Mouse (Mus musculus): Measurements from ENCODE around the gene Olfr763.
A peak's percentile ranks its signal among the peaks of the same experiment; 100 is the strongest.
"Not testable (repeated sequence)": the region's sequence is repeated elsewhere in the genome, so short reads cannot be mapped to it uniquely, and the experiment has no call there.

The Olfr763 gene

DNA sequence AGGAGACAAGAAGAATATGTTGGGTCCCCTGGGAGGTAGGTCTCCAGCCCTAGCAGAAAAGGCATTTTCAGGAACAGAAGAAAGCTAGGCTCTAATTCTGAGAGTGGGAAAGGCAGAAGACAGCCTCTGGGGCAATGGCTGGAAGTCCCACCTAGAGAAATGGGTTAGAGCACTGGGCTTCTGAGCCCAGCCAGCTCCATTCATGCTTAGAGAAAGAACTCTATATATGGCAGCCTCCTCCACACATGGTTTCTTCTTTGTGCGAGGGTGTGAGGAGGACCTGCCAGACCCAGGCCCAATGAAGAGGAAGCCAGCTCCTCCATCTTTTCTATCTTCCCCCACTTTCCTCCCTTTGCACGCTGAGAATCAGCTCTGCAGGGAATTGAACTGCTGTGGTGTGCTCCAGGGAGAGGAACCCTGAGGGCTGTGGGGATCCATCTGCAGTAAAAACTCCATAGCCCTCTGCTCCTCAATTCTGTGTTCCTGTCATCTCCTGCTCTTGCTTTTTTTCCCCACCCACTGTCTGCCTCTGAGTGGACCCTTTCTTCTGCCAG lies at the start of gene Olfr763:
Gene Olfr763 (plus strand): TSS at position 504 of the 554 bp plus-strand sequence.
- DNase-seq (ENCODE audit: low spot score), result no peak

DNA sequence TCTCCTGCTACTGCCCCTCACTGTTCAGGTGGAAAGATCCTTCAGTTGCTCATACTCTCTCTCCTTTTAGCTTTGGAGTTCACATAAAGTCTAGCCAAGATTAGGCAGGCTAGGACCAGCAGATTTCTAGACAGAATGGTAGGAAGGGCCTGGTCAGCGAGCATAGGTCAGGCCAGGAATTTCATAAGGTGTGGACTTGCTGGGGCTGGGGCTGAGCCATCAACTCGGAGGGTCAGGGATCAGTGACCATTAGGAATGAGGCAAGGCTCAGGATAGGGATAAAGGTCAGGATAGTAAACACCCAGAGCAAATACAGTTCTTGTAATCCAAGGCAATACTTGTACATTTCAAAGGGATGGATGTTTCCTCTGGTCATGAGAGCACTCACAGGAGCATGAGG lies 45.6 kb upstream of the Olfr763 start:
- no peak for DNase-seq (ENCODE audit: low spot score)

DNA sequence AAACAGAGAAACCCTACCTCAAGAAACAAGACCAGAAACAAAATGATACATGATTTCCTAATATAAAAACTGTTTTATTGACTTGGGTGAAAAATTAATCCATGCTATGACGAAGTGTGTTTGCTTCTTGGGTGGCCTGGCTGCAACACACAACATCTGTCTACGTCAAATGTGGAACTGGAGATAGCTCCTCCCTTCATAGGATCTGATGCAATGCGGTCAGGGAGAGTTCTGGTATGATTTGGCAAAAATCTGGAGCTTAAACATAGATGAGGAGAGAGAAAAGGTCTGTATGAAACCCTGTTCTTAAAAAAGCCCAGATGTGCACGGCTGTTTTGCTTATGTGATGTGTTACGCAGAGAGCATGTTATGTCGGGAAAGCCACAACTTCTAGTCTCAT lies 44.7 kb upstream of the Olfr763 start:
- no peak for DNase-seq (ENCODE audit: low spot score)

DNA sequence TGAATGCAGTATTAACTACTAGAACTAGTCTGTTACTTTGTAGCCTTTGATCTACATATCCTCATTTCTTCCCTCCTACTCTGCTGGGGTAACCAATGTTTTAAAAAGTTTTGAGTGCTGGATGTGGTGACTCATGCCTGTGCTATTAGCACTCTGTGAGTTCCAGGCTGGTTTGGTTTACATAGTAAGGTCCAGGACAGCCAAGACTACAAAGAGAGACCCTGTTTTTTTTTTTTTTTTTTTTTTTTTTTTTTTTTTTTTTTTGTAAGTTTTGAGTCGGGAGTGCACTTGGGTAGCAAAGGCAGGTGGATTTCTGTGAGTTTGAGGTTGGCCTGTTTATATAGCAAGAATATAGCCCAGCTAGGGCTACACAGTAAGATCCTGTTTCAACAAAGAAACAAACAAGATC lies 42.2 kb upstream of the Olfr763 start:
- no peak for DNase-seq (ENCODE audit: low spot score)

DNA sequence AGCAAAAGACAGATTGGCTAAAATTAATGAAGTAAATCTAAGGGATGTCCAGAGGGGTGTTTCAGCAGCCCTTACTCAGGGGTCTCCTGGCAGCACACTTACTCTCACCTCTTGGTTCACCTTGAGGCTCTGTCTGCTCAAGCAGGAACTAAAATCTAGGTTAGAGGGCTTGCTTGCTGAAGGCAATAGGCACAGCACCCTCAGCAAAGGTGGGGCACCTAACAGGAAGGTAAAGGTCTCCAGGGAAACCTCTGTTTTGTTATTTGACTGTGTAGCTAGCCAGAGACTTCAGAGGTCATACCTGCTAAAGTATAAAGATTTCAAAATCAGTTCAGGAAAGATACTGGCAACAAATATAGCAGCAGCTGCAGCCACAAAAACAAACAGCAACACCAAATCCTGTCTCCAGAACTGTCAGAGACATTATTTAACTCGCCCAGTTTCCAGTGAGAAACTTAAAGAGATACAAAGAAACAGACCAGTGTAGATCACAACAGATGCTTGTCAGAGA lies 39.8 kb upstream of the Olfr763 start:
- no peak for DNase-seq (ENCODE audit: low spot score)

DNA sequence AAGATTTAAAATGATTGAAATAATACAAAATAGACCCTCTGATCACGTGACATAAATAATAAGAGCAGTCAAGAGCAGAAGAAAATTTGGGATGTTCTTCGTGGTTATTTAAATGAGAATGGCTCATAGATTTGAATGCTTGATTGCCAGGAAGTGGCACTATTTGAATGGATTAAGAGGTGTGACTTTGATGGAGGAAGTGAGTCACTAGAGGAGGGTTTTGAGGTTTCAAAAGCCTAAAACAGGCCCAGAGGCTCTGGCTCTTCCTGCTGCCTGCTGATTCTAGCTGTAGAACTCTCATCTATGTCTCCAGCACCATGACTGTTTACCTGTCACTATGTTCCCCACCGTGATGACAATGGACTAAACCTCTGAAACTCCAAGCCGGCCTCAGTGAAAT lies 37.8 kb upstream of the Olfr763 start:
- DNase-seq (ENCODE audit: low spot score), result no peak

DNA sequence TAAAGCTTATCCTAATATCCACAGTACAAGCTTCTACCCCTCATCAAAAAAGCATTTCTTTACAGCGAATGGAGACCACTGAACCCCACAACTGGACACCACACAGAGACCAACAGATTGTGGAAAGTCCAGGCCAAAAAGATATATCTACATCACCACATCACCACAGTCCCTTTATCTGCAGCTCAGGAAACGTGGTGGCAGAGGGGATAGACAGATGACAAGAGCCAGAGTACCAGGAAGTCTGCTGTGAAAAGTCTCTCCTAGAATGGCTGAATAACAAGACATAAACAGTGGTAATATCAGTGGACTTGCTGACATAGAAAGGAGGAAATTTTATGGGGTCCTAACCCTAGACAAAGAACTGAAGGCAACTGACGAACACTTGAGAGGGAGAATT lies 34.2 kb upstream of the Olfr763 start:
- DNase-seq (ENCODE audit: low spot score), result no peak

DNA sequence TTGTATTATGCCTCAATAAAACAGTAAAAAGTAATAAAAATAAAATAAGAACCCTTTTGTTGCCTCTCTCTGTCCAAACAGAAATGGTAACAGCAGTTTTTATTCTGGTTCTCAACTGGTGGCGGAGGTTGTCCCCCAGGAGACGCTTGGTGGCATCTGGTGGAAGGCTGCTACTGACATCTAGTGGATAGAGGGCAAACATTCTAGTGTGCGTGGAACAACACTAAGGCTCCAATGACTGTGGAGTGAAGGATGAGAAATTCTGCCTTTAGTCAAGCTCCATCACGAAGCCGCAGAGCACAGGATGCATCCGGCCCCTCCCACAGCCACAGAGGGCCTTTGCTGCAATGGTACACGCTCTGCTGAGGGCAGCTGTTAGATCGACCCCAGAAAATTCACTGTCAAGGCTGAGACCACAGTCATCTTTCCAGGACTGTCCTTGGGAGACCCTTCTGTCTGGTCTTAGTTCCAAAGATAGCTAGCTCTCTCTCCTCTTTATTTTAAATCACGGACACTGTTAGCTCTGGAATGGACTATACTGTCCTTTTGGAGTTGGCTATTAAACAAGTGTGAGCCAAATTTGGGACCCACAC lies 33.0 kb upstream of the Olfr763 start:
- DNase-seq (ENCODE audit: low spot score), result peak; percentile 91

DNA sequence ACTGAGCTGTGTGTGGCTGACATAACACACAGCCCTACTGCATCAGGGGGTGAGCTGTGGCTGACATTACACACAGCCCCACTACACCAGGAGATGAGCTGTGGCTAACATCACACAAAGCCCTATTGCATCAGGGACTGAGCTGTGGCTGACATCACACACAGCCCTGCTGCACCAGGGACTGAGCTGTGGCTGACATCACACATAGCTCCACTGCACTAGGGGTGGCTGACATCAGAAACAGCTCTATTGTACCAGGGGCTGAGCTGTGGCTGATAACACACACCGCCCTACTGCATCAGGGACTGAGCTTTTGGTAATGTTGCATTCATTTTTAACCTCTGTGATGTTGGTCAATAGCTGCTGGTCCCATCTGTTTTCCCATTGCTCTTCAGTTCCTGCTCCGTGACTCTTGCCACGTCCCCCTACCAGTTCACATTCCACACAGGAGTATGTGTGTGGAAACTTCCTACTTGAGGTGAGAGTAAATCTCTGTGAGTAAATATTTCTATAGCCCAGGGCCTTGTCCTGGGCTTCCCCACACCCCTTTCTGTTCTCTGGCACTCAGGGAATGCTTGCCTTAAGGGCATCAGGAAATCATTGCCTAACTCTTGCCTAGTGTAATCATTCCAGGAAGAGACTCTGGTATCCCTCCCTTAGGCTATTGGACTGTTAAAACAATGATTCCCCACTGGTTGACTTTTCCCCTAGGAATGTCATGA lies 29.8 kb upstream of the Olfr763 start:
- peak; percentile 42 for DNase-seq (ENCODE audit: low spot score)

DNA sequence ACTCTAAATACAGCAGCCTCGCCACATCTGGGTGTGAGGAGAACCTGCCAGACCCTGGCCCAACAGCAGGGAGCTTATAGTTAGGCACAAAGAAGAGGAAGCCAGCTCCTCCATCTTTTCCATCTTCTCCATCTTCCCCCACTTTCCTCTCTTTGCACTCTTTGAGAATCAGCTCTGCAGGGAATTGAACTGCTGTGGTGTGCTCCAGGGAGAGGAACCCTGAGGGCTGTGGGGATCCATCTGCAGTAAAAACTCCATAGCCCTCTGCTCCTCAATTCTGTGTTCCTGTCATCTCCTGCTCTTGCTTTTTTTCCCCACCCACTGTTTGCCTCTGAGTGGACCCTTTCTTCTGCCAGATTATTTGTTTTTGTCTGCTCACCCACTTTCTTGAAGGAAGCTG lies 21.5 kb upstream of the Olfr763 start, which contains the start of gene Olfr9:
Gene Olfr9 (plus strand): TSS at position 301 of the 400 bp plus-strand sequence.
- DNase-seq (ENCODE audit: low spot score), result not testable (repeated sequence)

DNA sequence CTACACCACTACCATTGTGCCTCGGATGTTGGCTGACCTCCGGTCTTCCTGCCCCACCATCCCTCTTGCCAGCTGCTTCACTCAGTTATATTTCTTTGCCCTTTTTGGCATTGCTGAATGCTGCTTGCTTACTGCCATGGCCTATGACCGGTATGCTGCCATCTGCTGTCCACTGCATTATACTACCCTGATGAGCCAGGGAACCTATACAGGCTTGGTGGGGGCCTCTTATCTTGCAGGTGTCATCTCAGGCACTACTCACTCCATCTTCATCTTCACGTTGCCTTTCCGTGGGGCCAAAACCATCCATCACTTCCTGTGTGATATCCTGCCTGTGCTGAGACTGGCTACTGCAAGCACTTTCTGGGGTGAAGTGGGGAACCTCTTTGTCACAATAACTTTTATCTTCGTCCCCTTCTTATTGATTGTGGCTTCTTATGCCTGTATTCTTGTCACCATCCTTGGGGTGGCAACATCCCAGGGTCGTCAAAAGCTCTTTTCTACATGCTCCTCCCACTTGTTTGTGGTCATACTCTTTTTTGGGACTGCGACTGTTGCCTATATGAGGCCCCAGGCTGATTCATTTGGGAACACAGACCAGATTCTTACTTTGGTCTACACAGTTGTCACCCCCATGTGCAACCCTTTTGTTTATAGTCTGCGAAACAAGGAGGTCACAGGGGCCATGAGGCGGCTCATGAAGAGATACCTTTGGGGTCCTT lies 20.3 kb upstream of the Olfr763 start:
- not testable (repeated sequence) for DNase-seq (ENCODE audit: low spot score)

DNA sequence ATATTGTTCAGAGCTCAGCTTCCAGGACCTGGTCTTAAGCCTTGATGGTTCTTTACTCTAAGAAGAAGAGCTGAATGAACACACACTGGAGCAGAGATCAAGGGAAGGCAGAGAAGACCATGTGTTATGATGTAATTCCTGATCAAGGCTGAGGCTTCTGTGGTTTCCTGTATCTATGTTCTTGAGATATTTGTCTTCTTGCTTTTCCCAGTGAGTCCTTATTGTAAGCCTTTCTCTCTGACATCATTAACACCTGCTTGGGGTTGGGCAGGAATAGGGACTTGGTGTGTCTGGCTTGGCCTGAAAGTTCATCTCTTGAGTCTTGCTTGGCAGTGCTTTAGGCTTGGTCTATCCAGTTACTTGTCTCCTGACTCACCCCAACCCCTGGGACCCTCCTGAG lies 19.6 kb upstream of the Olfr763 start:
- no peak for DNase-seq (ENCODE audit: low spot score)

DNA sequence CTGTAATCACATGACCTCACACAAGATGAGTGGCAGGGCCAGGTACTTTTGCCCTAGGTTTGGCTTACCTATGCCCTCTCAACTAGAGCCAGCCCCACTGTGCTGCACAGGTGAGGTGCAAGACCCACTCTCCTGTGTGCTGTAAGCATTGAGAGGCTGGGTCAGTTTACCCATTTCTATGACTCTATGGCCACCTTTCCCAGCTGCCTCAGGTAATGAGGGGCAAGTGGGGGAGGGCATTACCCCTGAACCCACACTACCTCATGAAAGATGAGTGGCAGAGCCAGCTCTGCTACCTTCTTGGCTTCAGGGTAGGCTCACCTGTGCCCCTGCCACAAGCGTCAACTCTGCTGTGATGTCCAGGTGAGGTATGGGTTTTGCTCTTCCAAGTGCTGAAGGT lies 14.8 kb upstream of the Olfr763 start:
- no peak for DNase-seq (ENCODE audit: low spot score)

DNA sequence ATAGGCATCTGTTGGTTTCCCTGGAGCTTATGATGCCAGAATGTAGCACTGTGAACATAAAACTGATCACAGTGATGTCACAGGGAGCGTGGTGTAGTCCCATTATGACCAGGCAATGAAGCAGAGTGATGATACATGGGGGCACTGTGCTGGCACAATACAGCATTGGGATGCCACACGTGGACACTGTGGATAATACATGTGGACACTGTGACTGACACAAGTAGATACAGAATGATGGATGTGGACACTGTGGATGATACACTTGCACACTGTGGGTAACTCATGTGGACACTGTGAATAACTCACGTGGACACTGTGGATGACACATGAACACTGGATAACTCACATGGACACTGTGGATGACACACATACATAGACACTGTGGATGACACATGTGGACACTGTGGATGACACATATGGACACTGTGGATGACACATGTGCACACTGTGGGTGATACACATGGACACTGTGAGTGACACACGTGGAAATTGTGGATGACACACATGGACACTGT lies 14.0 kb upstream of the Olfr763 start:
- DNase-seq (ENCODE audit: low spot score), result no peak

DNA sequence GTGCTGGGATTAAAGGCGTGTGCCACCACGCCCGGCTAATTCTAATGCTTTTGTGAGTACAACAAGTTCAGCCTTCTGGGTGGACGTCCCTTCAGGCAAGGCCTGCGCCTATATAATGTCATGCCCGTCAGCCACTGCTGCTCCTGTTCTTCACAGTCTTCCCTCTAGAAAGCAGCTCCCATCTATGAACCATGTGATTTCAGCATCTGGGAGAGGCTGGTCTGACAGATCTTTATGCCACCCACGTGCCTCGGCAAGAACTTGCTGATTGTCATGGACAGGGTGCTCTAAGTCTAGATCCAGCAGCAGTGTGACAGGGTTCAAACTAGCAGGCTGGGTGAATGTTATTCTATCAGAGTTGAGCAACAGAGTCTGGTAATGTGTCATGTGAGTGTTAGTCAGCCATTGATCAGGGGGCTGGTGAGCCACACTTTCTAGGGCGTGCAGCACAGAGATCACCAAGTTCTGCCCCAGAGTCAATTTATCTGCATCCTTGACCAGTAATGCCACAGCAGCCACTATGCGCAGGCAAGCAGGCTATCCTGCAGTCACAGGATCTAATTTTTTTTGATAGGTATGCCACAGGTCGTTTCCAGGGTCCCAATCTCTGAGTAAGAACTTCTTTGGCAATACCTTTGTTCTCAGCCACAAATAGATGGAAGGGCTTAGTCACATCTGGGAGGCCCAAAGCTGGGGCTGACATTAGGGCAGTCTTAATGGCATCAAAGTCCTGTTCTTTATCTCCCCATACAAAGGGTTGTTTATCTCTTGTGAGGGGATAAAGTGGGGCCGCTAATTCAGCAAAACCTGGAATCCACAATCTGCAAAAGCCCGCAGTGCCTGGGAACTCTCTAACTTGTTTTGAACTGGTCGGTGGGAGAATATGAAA lies 6.3 kb upstream of the Olfr763 start:
- DNase-seq (ENCODE audit: low spot score), result no peak

DNA sequence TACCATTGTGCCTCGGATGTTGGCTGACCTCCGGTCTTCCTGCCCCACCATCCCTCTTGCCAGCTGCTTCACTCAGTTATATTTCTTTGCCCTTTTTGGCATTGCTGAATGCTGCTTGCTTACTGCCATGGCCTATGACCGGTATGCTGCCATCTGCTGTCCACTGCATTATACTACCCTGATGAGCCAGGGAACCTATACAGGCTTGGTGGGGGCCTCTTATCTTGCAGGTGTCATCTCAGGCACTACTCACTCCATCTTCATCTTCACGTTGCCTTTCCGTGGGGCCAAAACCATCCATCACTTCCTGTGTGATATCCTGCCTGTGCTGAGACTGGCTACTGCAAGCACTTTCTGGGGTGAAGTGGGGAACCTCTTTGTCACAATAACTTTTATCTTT lies 920 bp downstream of the Olfr763 start:
- DNase-seq (ENCODE audit: low spot score), result not testable (repeated sequence)

DNA sequence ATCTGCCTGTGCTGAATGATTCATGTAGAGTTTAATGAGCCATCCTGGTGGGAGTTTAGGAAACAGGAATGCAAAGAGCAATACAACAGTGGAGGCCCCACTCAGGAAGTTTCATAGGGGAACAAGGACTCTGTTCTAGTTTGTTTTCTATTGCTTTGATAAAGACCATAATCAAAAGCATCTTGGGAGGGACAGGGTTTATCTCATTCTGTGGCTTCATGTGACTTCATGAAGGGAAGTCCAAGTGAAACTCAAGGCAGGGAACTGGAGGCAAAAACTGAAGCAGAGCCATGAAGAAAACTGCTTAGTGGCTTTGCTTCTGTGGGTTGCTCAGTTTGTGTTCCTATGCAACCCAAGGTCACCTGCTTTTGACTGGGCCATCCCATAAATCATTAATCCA lies 3.9 kb downstream of the Olfr763 start:
- DNase-seq (ENCODE audit: low spot score), result no peak

DNA sequence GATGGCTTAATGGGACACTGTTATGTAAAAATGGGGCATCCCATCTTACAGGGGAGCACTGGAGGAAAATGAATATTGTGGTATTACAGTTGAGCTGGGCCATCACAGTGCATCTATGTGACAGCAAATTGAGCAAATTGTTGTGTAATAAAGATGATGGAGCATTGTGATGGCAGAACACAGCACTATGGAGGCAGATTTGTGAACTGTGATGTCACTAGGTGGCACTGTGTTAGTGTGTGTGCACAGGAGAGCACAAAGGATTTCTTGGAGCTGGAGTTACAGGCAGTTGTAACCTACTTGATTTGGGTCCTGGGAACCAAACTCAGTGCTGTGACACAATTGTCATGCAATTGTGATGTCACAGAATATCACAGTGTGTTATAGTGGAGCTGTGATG lies 12.7 kb downstream of the Olfr763 start:
- no peak for DNase-seq (ENCODE audit: low spot score)

DNA sequence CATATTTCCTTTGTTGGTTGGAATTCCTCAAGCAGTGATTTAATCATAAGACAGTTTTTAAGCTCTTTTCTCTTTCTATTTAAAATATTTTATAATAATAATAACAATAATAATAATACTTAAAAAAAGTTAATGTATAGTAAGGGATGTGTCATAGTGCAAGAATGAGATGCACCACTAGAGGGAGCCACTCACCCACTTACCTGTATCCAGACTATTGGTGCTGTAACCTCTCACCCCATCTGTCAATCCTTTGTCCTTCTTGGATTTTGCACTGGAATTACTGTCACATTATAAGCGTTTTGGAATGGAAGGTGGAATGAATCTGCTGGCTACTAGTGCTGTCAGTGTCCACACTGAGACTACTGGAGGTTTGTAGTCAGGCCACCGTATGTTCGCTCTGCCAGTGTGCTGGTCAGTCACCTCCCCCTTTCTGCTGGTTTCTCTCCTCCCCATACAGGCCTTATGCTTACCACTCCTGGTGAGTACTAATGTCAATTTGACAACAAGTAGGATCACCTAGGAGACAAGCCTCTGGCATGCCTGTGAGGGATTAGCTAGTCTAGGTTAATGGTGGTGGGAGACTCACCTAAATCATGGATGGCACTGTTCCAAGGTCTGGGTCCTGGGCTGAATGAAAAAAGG lies 15.5 kb downstream of the Olfr763 start:
- DNase-seq (ENCODE audit: low spot score), result peak; percentile 37

DNA sequence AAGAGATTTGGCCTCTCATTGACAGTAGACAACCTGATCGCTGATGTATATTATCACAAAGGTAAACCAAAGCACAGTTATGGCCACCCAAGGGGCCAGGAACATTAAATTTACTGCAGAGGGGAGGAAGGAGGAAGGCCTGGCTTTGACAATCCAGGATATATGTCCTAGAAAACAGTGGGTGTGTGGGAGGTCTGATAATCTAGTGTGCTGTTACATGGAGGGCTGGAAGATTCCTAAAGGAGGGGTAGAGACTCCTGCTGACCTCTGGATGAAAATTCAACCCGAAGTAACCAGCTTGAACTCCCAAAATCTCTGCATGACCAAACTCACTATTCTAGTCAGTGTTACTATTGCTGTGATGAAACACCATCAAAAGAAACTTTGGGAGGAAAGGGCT lies 17.8 kb downstream of the Olfr763 start:
- no peak for DNase-seq (ENCODE audit: low spot score)

DNA sequence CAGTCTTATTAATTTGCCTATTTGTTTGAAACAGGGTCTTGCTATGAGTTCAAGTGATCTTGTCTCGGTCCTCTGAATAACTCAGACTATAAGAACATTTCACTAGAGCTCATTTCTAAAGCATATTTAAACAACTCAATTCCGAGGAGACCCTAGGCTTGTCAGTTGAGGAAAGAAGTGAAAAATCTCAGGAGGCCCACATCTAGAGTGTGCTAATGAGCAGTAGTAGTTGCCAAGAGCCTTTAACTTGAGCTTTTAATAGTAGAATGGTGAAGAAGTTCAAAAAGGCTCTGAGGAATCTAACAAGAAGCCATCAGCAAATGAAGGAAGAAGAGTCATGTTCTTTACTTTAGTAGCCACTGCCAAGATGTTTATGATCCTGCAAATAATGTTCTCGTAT lies 29.2 kb downstream of the Olfr763 start, which contains the start of gene Olfr764-ps1:
Gene Olfr764-ps1 (minus strand): TSS at position 101 of the 400 bp plus-strand sequence.
- no peak for DNase-seq (ENCODE audit: low spot score)

Measured in MN1 (cell line).